Mouse (Mus musculus): Measurements from ENCODE around the gene Hspa12b. TPM values are rescaled to one million over a fixed set of nuclear protein-coding genes. Genes with fewer than 3 reads are reported as not detected.

Hspa12b gene
- polyA plus RNA-seq, 1 experiment from 2014 or later: 11.6 TPM

GRCm38 (mm10) chr2:131178828-131179245, 51.8 kb downstream of the Hspa12b start:
- Histone ChIP-seq H3K27me3 (ENCODE audit: control insufficient read depth, insufficient read depth, low read length) (no peaks in the 10 kb centered on the region), H3K9ac (ENCODE audit: low read length) (peak overlapping the region; percentile 95), H3K9me3 (replicated peaks; ENCODE audit: control insufficient read depth, low read length) (no peaks in the 10 kb centered on the region), H3K27ac (ENCODE audit: low read length) (no peak overlapping the region; the same call in 1 of the 2 replicates), H3K4me3 (ENCODE audit: low read length) (peak overlapping the region; percentile 79), H3K4me1 (ENCODE audit: control insufficient read depth, insufficient read depth, low read length) (peaks cover 34% of the 10 kb centered on the region), H3K4me2 (ENCODE audit: low read depth, low read length) (peak overlapping the region; percentile 96), H3K36me3 (ENCODE audit: control insufficient read depth, insufficient read depth) (no peaks in the 10 kb centered on the region)
- WGBS: 31% methylated on average over 26 of the region's 26 CpGs
- ATAC-seq (replicated peaks; ENCODE audit: extremely low read depth, insufficient read depth, low FRiP score): no peak

GRCm38 (mm10) chr2:131179246-131179886, 52.3 kb downstream of the Hspa12b start:
- H3K9me3 ChIP-seq (replicated peaks; ENCODE audit: control insufficient read depth, low read length): no peaks in the 10 kb centered on the region
- peak overlapping the region; percentile 95 for H3K9ac ChIP-seq (ENCODE audit: low read length)
- H3K27ac ChIP-seq (ENCODE audit: low read length): peak overlapping the region; percentile 83
- peaks cover 29% of the 10 kb centered on the region for H3K4me1 ChIP-seq (ENCODE audit: control insufficient read depth, insufficient read depth, low read length)
- WGBS: under 1% methylated on average over 66 of the region's 67 CpGs
- peak overlapping the region; percentile 96 for H3K4me2 ChIP-seq (ENCODE audit: low read depth, low read length)
- no peaks in the 10 kb centered on the region for H3K36me3 ChIP-seq (ENCODE audit: control insufficient read depth, insufficient read depth)
- peak; percentile 49 for ATAC-seq (replicated peaks; ENCODE audit: extremely low read depth, insufficient read depth, low FRiP score)
- H3K27me3 ChIP-seq (ENCODE audit: control insufficient read depth, insufficient read depth, low read length): no peaks in the 10 kb centered on the region
- peak overlapping the region; percentile 79 for H3K4me3 ChIP-seq (ENCODE audit: low read length)

- Histone ChIP-seq H3K27me3 (ENCODE audit: control insufficient read depth, insufficient read depth, low read length) (no peaks in the 10 kb centered on the region), H3K4me1 (ENCODE audit: control insufficient read depth, insufficient read depth, low read length) (peaks cover 27% of the 10 kb centered on the region), H3K36me3 (ENCODE audit: control insufficient read depth, insufficient read depth) (no peaks in the 10 kb centered on the region), H3K27ac (ENCODE audit: low read length) (peak within 1 kb of the TSS; percentile 83), H3K9me3 (replicated peaks; ENCODE audit: control insufficient read depth, low read length) (no peaks in the 10 kb centered on the region), H3K4me3 (ENCODE audit: low read length) (peak within 1 kb of the TSS; percentile 79), H3K9ac (ENCODE audit: low read length) (peak within 1 kb of the TSS; percentile 95), H3K4me2 (ENCODE audit: low read depth, low read length) (peak within 1 kb of the TSS; percentile 96)
- WGBS: 3% methylated on average over 33 of the region's 57 CpGs
- ATAC-seq (replicated peaks; ENCODE audit: extremely low read depth, insufficient read depth, low FRiP score): peak; percentile 85
Measured at GRCm38 (mm10) chr2:131179990-131180587, 53.0 kb downstream of the Hspa12b start, which contains the start of gene Cenpb. TSS of gene Cenpb (minus strand) at chr2:131180067.

GRCm38 (mm10) chr2:131186343-131186742, 59.3 kb downstream of the Hspa12b start:
- WGBS: 1% methylated on average over 14 of the region's 14 CpGs
- Histone ChIP-seq H3K9ac (ENCODE audit: low read length) (peak overlapping the region; percentile 78), H3K4me3 (ENCODE audit: low read length) (peak overlapping the region; percentile 66), H3K27me3 (ENCODE audit: control insufficient read depth, insufficient read depth, low read length) (no peaks in the 10 kb centered on the region), H3K9me3 (replicated peaks; ENCODE audit: control insufficient read depth, low read length) (no peaks in the 10 kb centered on the region), H3K27ac (ENCODE audit: low read length) (peak overlapping the region; percentile 95), H3K4me1 (ENCODE audit: control insufficient read depth, insufficient read depth, low read length) (peaks cover 22% of the 10 kb centered on the region), H3K36me3 (ENCODE audit: control insufficient read depth, insufficient read depth) (peaks cover 3% of the 10 kb centered on the region; the same call in 1 of the 2 replicates), H3K4me2 (ENCODE audit: low read depth, low read length) (peak overlapping the region; percentile 76)
- ATAC-seq (replicated peaks; ENCODE audit: extremely low read depth, insufficient read depth, low FRiP score): peak; percentile 79

- Histone ChIP-seq H3K9me3 (replicated peaks; ENCODE audit: control insufficient read depth, low read length) (no peaks in the 10 kb centered on the region), H3K4me2 (ENCODE audit: low read depth, low read length) (peak within 1 kb of the TSS; percentile 76), H3K27ac (ENCODE audit: low read length) (peak within 1 kb of the TSS; percentile 95), H3K4me1 (ENCODE audit: control insufficient read depth, insufficient read depth, low read length) (peaks cover 22% of the 10 kb centered on the region), H3K27me3 (ENCODE audit: control insufficient read depth, insufficient read depth, low read length) (no peaks in the 10 kb centered on the region), H3K9ac (ENCODE audit: low read length) (peak within 1 kb of the TSS; percentile 78), H3K36me3 (ENCODE audit: control insufficient read depth, insufficient read depth) (peaks cover 9% of the 10 kb centered on the region), H3K4me3 (ENCODE audit: low read length) (peak within 1 kb of the TSS; percentile 66)
- WGBS: under 1% methylated on average over 43 of the region's 43 CpGs
- ATAC-seq (replicated peaks; ENCODE audit: extremely low read depth, insufficient read depth, low FRiP score): peak; percentile 91
Measured at GRCm38 (mm10) chr2:131186771-131187601, 59.9 kb downstream of the Hspa12b start, which contains the start of the genes Cdc25b and Spef1. TSS of gene Cdc25b (plus strand) at chr2:131186949. TSS of gene Spef1 (minus strand) at chr2:131187282.

GRCm38 (mm10) chr2:131187602-131187922, 60.5 kb downstream of the Hspa12b start:
- H3K9ac ChIP-seq (ENCODE audit: low read length): peak overlapping the region; percentile 78
- peaks cover 12% of the 10 kb centered on the region for H3K36me3 ChIP-seq (ENCODE audit: control insufficient read depth, insufficient read depth)
- H3K27me3 ChIP-seq (ENCODE audit: control insufficient read depth, insufficient read depth, low read length): no peaks in the 10 kb centered on the region
- 23% methylated on average over 3 of the region's 3 CpGs for WGBS
- peak overlapping the region; percentile 76 for H3K4me2 ChIP-seq (ENCODE audit: low read depth, low read length)
- H3K9me3 ChIP-seq (replicated peaks; ENCODE audit: control insufficient read depth, low read length): no peaks in the 10 kb centered on the region
- no peak for ATAC-seq (replicated peaks; ENCODE audit: extremely low read depth, insufficient read depth, low FRiP score)
- peak overlapping the region; percentile 66 for H3K4me3 ChIP-seq (ENCODE audit: low read length)
- peak overlapping the region; percentile 95 for H3K27ac ChIP-seq (ENCODE audit: low read length)
- peaks cover 22% of the 10 kb centered on the region for H3K4me1 ChIP-seq (ENCODE audit: control insufficient read depth, insufficient read depth, low read length)

- no peak for ATAC-seq (replicated peaks; ENCODE audit: extremely low read depth, insufficient read depth, low FRiP score)
- Histone ChIP-seq H3K4me2 (ENCODE audit: low read depth, low read length) (peak overlapping the region; percentile 76; the same call in 1 of the 2 replicates), H3K9me3 (replicated peaks; ENCODE audit: control insufficient read depth, low read length) (no peaks in the 10 kb centered on the region), H3K4me3 (ENCODE audit: low read length) (no peak overlapping the region), H3K9ac (ENCODE audit: low read length) (no peak overlapping the region), H3K27me3 (ENCODE audit: control insufficient read depth, insufficient read depth, low read length) (no peaks in the 10 kb centered on the region), H3K36me3 (ENCODE audit: control insufficient read depth, insufficient read depth) (peaks cover 19% of the 10 kb centered on the region), H3K27ac (ENCODE audit: low read length) (no peak overlapping the region), H3K4me1 (ENCODE audit: control insufficient read depth, insufficient read depth, low read length) (peaks cover 22% of the 10 kb centered on the region)
- WGBS: 90% methylated on average over 5 of the region's 5 CpGs
Measured at GRCm38 (mm10) chr2:131188311-131188710, 61.2 kb downstream of the Hspa12b start.

- no peak overlapping the region for H3K9ac ChIP-seq (ENCODE audit: low read length)
- 58% methylated on average over 5 of the region's 5 CpGs for WGBS
- H3K9me3 ChIP-seq (replicated peaks; ENCODE audit: control insufficient read depth, low read length): no peaks in the 10 kb centered on the region
- no peaks in the 10 kb centered on the region for H3K27me3 ChIP-seq (ENCODE audit: control insufficient read depth, insufficient read depth, low read length)
- ATAC-seq (replicated peaks; ENCODE audit: extremely low read depth, insufficient read depth, low FRiP score): no peak
- no peak overlapping the region for H3K4me2 ChIP-seq (ENCODE audit: low read depth, low read length)
- H3K36me3 ChIP-seq (ENCODE audit: control insufficient read depth, insufficient read depth): peaks cover 31% of the 10 kb centered on the region
- H3K4me3 ChIP-seq (ENCODE audit: low read length): no peak overlapping the region
- H3K4me1 ChIP-seq (ENCODE audit: control insufficient read depth, insufficient read depth, low read length): peaks cover 22% of the 10 kb centered on the region
- H3K27ac ChIP-seq (ENCODE audit: low read length): no peak overlapping the region
Measured at GRCm38 (mm10) chr2:131189521-131190309, 62.6 kb downstream of the Hspa12b start.
